Mouse (Mus musculus): ENCODE measurements around the gene Fgl2. TPM values are rescaled to one million over a fixed set of nuclear protein-coding genes. Genes with fewer than 3 reads are reported as not detected.
A peak's percentile ranks its signal among the peaks of the same experiment; 100 is the strongest.

Gene Fgl2
- polyA plus RNA-seq, 1 experiment from 2014 or later, result 8.6 TPM

DNA sequence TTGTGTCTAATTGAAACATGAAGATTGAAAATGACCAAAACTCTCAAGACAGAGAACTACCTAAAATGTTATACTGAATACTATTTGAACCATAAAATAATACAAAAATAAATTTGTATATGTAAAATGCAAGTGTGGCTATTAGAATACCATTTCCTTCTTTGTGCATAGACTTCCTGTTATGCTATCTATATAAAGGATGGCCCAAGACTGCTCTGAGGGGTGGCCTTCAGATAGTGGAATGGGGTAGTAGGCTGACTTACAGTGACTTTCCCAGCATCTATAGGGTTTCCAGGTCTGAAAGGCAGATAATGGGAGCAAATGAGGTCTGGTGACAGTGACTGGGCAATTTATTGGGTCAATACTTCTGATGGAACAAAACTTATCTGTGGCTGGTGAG, 14.9 kb downstream of the Fgl2 start:
- H3K9ac ChIP-seq (ENCODE audit: low read length), result no peak overlapping the region

DNA sequence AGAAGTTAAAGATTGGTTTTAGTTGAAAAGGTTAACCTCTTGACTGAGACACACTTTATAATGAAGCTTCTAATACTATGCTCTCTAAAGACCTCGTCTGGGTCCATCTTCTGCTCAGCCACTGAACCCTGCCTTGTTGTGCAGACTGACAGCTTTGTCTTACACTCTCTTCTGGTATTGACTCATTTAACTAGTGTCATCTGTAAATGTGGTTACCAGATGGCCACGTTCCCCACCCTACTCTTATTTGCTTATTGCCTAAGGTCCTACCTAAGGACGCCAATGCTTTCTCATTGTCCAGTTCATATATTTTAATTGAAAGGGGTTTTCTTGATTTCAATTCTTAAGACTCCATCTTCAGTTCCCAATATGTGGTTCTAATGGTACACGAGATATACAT, 16.4 kb downstream of the Fgl2 start:
- H3K4me2 ChIP-seq (ENCODE audit: low read length), result no peak overlapping the region
- H3K27ac ChIP-seq (ENCODE audit: low read depth), result no peak overlapping the region
- no peaks in the 10 kb centered on the region for H3K27me3 ChIP-seq (replicated peaks; ENCODE audit: control insufficient read depth, insufficient read depth, low read length)
- H3K4me3 ChIP-seq (ENCODE audit: low read depth, low read length), result no peak overlapping the region
- 79% methylated on average over 4 of the region's 4 CpGs for WGBS
- no peak for DNase-seq (ENCODE audit: low spot score)
- no peak for ATAC-seq (replicated peaks; ENCODE audit: low FRiP score, low TSS enrichment, low read depth)
- H3K9me3 ChIP-seq (ENCODE audit: control insufficient read depth, low read length), result no peaks in the 10 kb centered on the region
- no peaks in the 10 kb centered on the region for H3K36me3 ChIP-seq (ENCODE audit: control insufficient read depth, insufficient read depth, low read length)
- H3K9ac ChIP-seq (ENCODE audit: low read length), result no peak overlapping the region
- H3K4me1 ChIP-seq (replicated peaks; ENCODE audit: control insufficient read depth, insufficient read depth, low read length), result peaks cover 8% of the 10 kb centered on the region

More for the DNA sequence above, 14.9 kb downstream of the Fgl2 start:
- H3K36me3 ChIP-seq (ENCODE audit: control insufficient read depth, insufficient read depth, low read length), result no peaks in the 10 kb centered on the region
- H3K27me3 ChIP-seq (replicated peaks; ENCODE audit: control insufficient read depth, insufficient read depth, low read length), result no peaks in the 10 kb centered on the region
- no peak for ATAC-seq (replicated peaks; ENCODE audit: low FRiP score, low TSS enrichment, low read depth)
- H3K4me1 ChIP-seq (replicated peaks; ENCODE audit: control insufficient read depth, insufficient read depth, low read length), result peaks cover 23% of the 10 kb centered on the region
- no peak overlapping the region for H3K27ac ChIP-seq (ENCODE audit: low read depth)
- H3K4me2 ChIP-seq (ENCODE audit: low read length), result no peak overlapping the region
- no peak overlapping the region for H3K4me3 ChIP-seq (ENCODE audit: low read depth, low read length)
- no peaks in the 10 kb centered on the region for H3K9me3 ChIP-seq (ENCODE audit: control insufficient read depth, low read length)
- no peak for DNase-seq (ENCODE audit: low spot score)

DNA sequence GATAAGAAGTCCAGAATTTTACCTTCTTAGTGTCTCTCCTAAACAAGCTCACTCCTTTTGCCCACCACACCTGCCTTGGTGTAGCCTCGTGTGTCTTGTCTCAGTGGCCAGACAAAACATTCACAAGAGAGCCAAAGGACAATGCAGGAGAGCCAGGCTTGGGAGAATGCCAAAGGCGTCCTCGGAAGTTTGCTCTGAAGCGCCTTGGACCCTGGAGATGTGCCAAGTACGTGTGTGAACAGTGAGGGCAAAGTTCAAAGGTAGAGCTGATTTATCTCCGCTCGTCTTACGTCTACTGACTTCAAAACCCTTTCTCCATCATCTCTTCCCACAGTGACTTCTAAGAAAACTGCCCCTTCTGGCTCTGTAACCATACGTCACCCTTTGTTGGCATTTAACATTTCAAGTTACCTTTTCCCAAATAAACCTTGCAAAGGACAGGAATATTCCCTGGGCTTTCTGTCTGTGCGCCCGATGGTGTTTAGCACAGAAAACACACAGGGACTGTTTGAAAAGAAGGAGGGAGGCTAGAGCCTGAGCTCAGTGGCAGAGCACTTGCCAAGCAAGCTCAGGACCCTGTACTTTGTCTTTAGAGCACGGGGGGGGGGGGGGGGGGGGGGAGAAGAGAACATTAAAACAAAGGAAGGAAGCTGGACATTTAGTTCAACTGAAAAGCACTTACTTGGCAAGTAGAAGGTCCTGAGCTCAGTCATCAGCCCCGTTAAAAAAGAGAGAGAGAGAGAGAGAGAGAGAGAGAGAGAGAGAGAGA, 19.4 kb downstream of the Fgl2 start:
- Histone ChIP-seq H3K9me3 (ENCODE audit: control insufficient read depth, low read length) (no peaks in the 10 kb centered on the region), H3K4me2 (ENCODE audit: low read length) (no peak overlapping the region; the same call in 1 of the 2 replicates), H3K27ac (ENCODE audit: low read depth) (peak overlapping the region; percentile 38; the same call in 1 of the 2 replicates), H3K4me3 (ENCODE audit: low read depth, low read length) (no peak overlapping the region), H3K36me3 (ENCODE audit: control insufficient read depth, insufficient read depth, low read length) (no peaks in the 10 kb centered on the region), H3K4me1 (replicated peaks; ENCODE audit: control insufficient read depth, insufficient read depth, low read length) (peaks cover 9% of the 10 kb centered on the region; the same call in 1 of the 2 replicates), H3K27me3 (replicated peaks; ENCODE audit: control insufficient read depth, insufficient read depth, low read length) (no peaks in the 10 kb centered on the region), H3K9ac (ENCODE audit: low read length) (no peak overlapping the region)
- 19% methylated on average over 13 of the region's 13 CpGs for WGBS
- DNase-seq (ENCODE audit: low spot score), result no peak
- ATAC-seq (replicated peaks; ENCODE audit: low FRiP score, low TSS enrichment, low read depth), result no peak

DNA sequence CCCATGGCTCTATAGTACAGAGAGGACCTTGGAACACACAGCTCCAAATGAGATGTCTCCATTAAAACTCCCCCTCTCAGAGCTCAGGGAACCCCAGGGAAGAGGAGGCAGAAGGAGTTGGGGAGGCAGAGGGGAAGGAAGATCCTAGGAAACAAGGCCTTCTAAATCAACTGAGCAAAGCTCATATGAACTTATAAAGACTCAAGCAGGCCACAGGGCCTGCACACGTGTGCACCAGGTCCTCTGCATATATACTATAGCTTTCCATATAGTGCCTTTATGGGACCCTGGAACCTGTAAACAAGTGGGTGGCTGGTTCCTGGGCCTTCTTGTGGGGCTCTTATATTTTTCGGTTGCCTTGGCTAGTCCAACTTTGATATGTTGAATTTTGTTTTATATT, 22.1 kb downstream of the Fgl2 start:
- WGBS, result 83% methylated on average over 2 of the region's 2 CpGs
- ATAC-seq (replicated peaks; ENCODE audit: low FRiP score, low TSS enrichment, low read depth) (no peak), DNase-seq (ENCODE audit: low spot score) (no peak)
- H3K9me3 ChIP-seq (ENCODE audit: control insufficient read depth, low read length), result no peaks in the 10 kb centered on the region
- H3K4me3 ChIP-seq (ENCODE audit: low read depth, low read length), result no peak overlapping the region
- no peak overlapping the region for H3K9ac ChIP-seq (ENCODE audit: low read length)
- no peak overlapping the region for H3K4me2 ChIP-seq (ENCODE audit: low read length)
- no peaks in the 10 kb centered on the region for H3K36me3 ChIP-seq (ENCODE audit: control insufficient read depth, insufficient read depth, low read length)
- H3K27ac ChIP-seq (ENCODE audit: low read depth), result no peak overlapping the region
- peaks cover 9% of the 10 kb centered on the region; the same call in 1 of the 2 replicates for H3K4me1 ChIP-seq (replicated peaks; ENCODE audit: control insufficient read depth, insufficient read depth, low read length)
- no peaks in the 10 kb centered on the region for H3K27me3 ChIP-seq (replicated peaks; ENCODE audit: control insufficient read depth, insufficient read depth, low read length)

DNA sequence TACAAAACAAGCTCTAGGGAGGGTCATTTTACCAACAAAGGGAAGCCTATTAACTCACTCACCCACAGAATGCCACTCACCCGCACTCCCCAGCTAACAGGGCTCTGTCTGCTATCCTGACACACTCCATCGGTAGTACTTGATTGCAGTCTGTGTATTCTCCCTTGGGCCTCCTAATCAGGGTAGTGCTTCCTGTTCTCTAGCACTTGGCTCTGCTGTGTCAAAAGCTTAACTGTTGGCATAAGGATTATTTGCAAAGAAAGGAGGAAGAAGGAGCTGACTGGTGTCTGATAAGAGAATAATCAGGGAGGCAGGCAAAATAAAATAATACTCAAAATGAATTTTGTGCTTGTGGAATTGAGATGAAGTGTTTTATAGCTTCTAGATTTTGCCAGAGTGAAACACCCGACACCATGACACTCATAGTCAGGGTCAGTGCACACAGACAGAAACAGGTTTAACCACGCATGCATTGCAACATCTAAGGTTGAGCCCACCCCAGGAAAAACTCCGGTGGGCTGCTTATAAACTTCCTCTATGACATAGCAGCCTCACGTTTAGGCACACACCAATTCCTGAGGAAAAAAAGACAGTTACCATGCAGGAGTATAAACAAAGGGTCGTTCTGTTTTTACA, 22.9 kb downstream of the Fgl2 start:
- Histone ChIP-seq H3K27ac (ENCODE audit: low read depth) (no peak overlapping the region), H3K4me2 (ENCODE audit: low read length) (no peak overlapping the region), H3K27me3 (replicated peaks; ENCODE audit: control insufficient read depth, insufficient read depth, low read length) (no peaks in the 10 kb centered on the region), H3K4me1 (replicated peaks; ENCODE audit: control insufficient read depth, insufficient read depth, low read length) (peaks cover 9% of the 10 kb centered on the region; the same call in 1 of the 2 replicates), H3K9me3 (ENCODE audit: control insufficient read depth, low read length) (no peaks in the 10 kb centered on the region), H3K9ac (ENCODE audit: low read length) (no peak overlapping the region), H3K36me3 (ENCODE audit: control insufficient read depth, insufficient read depth, low read length) (no peaks in the 10 kb centered on the region), H3K4me3 (ENCODE audit: low read depth, low read length) (no peak overlapping the region)
- DNase-seq (ENCODE audit: low spot score), result no peak
- 23% methylated on average over 7 of the region's 7 CpGs for WGBS
- ATAC-seq (replicated peaks; ENCODE audit: low FRiP score, low TSS enrichment, low read depth), result no peak

DNA sequence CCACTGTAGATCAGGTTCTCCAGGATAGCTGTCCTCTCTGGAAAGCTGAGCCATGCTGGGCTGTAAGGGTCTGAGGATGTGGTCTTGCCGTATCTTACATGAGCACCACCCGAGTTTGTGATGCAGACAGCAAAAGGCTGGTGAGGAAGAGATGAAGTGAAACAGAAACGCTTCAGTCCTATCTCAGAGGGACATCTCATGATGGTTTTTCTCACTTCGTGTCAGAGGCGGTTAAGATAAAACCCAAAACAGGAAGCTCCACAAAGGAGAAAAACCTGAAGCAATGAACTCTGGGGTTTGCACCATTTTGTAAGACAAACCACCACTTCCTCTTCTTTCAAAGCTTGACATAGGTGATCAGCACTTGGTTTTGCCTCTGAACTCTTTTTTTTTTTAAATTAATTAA, 38.8 kb downstream of the Fgl2 start:
- no peak overlapping the region for H3K4me3 ChIP-seq (ENCODE audit: low read depth, low read length)
- no peaks in the 10 kb centered on the region for H3K36me3 ChIP-seq (ENCODE audit: control insufficient read depth, insufficient read depth, low read length)
- H3K9me3 ChIP-seq (ENCODE audit: control insufficient read depth, low read length), result no peaks in the 10 kb centered on the region
- H3K9ac ChIP-seq (ENCODE audit: low read length), result no peak overlapping the region
- no peak overlapping the region for H3K4me2 ChIP-seq (ENCODE audit: low read length)
- DNase-seq (ENCODE audit: low spot score) (no peak), ATAC-seq (replicated peaks; ENCODE audit: low FRiP score, low TSS enrichment, low read depth) (no peak)
- H3K4me1 ChIP-seq (replicated peaks; ENCODE audit: control insufficient read depth, insufficient read depth, low read length), result no peaks in the 10 kb centered on the region
- WGBS, result 76% methylated on average over 5 of the region's 5 CpGs
- no peak overlapping the region for H3K27ac ChIP-seq (ENCODE audit: low read depth)
- H3K27me3 ChIP-seq (replicated peaks; ENCODE audit: control insufficient read depth, insufficient read depth, low read length), result no peaks in the 10 kb centered on the region

DNA sequence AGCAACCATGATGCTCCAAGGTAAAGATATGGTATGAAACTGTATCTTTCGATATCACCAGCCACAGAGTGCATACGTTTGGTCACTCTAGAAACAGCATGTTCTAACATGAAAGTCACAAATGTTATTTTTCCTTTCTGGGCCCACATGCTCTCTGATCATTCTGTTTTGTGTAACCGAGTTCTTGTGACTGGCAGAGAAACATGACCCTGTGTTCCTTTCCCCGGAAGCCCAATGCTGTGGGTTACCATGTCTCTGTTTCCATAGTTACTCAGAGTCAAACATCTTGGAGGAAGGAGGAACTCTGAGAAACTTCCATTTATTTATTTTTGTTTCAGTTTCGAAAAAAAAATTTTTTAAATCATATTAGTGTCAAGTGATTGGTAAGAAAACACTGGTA, 39.6 kb downstream of the Fgl2 start:
- Histone ChIP-seq H3K27ac (ENCODE audit: low read depth) (no peak overlapping the region), H3K9ac (ENCODE audit: low read length) (no peak overlapping the region), H3K27me3 (replicated peaks; ENCODE audit: control insufficient read depth, insufficient read depth, low read length) (no peaks in the 10 kb centered on the region), H3K36me3 (ENCODE audit: control insufficient read depth, insufficient read depth, low read length) (no peaks in the 10 kb centered on the region), H3K4me3 (ENCODE audit: low read depth, low read length) (no peak overlapping the region), H3K4me2 (ENCODE audit: low read length) (no peak overlapping the region), H3K9me3 (ENCODE audit: control insufficient read depth, low read length) (no peaks in the 10 kb centered on the region), H3K4me1 (replicated peaks; ENCODE audit: control insufficient read depth, insufficient read depth, low read length) (no peaks in the 10 kb centered on the region)
- DNase-seq (ENCODE audit: low spot score) (no peak), ATAC-seq (replicated peaks; ENCODE audit: low FRiP score, low TSS enrichment, low read depth) (no peak)
- 74% methylated on average over 5 of the region's 5 CpGs for WGBS

DNA sequence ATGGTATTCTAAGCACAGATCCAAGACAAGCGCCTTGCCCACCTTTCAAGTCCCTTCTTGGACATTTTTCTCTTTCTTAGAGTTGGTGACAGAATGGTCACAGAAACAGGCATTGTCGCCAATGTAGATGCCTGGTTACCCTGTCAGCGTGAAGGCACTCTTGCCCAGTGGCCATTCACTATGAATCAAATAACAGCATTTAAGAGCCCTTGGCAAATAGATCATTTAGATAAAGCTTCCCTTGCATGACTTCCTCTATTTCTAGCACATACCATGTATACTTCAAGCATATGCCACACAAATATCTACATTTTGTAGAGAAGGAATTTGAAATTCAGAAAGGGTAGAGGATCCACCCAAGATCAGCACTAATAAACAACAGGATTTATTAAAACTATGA, 40.9 kb downstream of the Fgl2 start:
- Histone ChIP-seq H3K4me1 (replicated peaks; ENCODE audit: control insufficient read depth, insufficient read depth, low read length) (no peaks in the 10 kb centered on the region), H3K4me3 (ENCODE audit: low read depth, low read length) (no peak overlapping the region), H3K9ac (ENCODE audit: low read length) (no peak overlapping the region), H3K27ac (ENCODE audit: low read depth) (no peak overlapping the region), H3K36me3 (ENCODE audit: control insufficient read depth, insufficient read depth, low read length) (no peaks in the 10 kb centered on the region), H3K4me2 (ENCODE audit: low read length) (no peak overlapping the region), H3K27me3 (replicated peaks; ENCODE audit: control insufficient read depth, insufficient read depth, low read length) (no peaks in the 10 kb centered on the region), H3K9me3 (ENCODE audit: control insufficient read depth, low read length) (no peaks in the 10 kb centered on the region)
- DNase-seq (ENCODE audit: low spot score), result no peak
- 94% methylated on average over 3 of the region's 3 CpGs for WGBS
- no peak for ATAC-seq (replicated peaks; ENCODE audit: low FRiP score, low TSS enrichment, low read depth)
